Mouse (Mus musculus): ENCODE measurements around the gene Agrn.

DNA sequence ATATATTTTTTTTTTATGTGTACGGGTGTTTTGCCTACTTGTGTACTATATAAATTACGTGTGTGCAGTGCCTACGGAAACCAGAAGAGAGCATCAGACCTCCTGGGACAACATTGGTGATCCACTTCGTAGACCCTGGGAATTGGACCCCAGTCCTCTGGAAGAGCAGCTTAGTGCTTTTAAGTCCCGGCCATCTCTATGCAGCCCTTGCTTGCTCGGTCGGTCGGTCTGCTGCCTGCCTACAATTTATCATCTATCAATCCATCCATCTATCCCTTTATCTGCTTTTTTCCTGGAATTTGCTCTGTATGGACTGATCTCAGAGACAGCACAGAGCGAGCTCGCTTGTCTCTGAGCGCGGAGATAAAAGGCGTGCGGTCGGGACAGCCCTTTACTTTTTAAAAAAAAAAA lies 38.1 kb upstream of the Agrn start:
- TF ChIP-seq CTCF (IDR thresholded peaks at IDR 0.05; ENCODE audit: low read depth) (0 out of 2 replicates have a peak, but pooled peaks have one; percentile 15), EP300 (IDR thresholded peaks at IDR 0.05; ENCODE audit: low read depth) (no peak)
